Mouse (Mus musculus) embryonic facial prominence, embryonic 14.5 days (tissue): Measurements from ENCODE around the gene Rhobtb1. TPM values are rescaled to one million over a fixed set of nuclear protein-coding genes. Genes with fewer than 3 reads are reported as not detected.

ENCODE experiments used
- ATAC-seq: fragments of 200-750 bp; cut with Nextera tagmentation; 2 replicates; pipeline ENCODE4 v1.8.0; 2017; ENCODE audit warnings: low read depth, moderate number of reproducible peaks, moderate TSS enrichment
- DNase-seq: peaks from one replicate; pipeline ENCODE4 v3.0.0-alpha.2; 2015; ENCODE audit warnings: low spot score
- H3K27ac ChIP-seq: fragments of 300-500 bp; sonication (generic); replicated peaks from 2 replicates; pipeline ENCODE4 v1.5.1; 2014; ENCODE audit warnings: low read depth, mild to moderate bottlenecking, low read length, moderate library complexity
- H3K27me3 ChIP-seq: fragments of 300-500 bp; sonication (generic); replicated peaks from 2 replicates; pipeline ENCODE4 v1.6.1; 2014; ENCODE audit warnings: low read length; ENCODE audit not compliant: control insufficient read depth, insufficient read depth
- H3K36me3 ChIP-seq: fragments of 300-500 bp; sonication (generic); 2 replicates; pipeline ENCODE4 v1.6.1; 2014; ENCODE audit warnings: low read length, mixed read lengths; ENCODE audit not compliant: control insufficient read depth, insufficient read depth
- H3K4me1 ChIP-seq: fragments of 300-500 bp; sonication (generic); 2 replicates; pipeline ENCODE4 v1.6.1; 2014; ENCODE audit warnings: antibody characterized with exemption, low read length; ENCODE audit not compliant: control insufficient read depth, insufficient read depth
- H3K4me2 ChIP-seq: fragments of 300-500 bp; sonication (generic); 2 replicates; pipeline ENCODE4 v1.6.1; 2014; ENCODE audit warnings: low read depth, mild to moderate bottlenecking, low read length, moderate library complexity, mixed read lengths
- H3K4me3 ChIP-seq: fragments of 300-500 bp; sonication (generic); 2 replicates; pipeline ENCODE4 v1.5.1; 2014; ENCODE audit warnings: low read depth, mild to moderate bottlenecking, low read length
- H3K9ac ChIP-seq: fragments of 300-500 bp; sonication (generic); 2 replicates; pipeline ENCODE4 v1.6.1; 2014; ENCODE audit warnings: low read depth, mild to moderate bottlenecking, low read length, moderate library complexity, mixed read lengths
- H3K9me3 ChIP-seq: fragments of 300-500 bp; sonication (generic); 2 replicates; pipeline ENCODE4 v1.6.1; 2016; ENCODE audit warnings: low read length; ENCODE audit not compliant: control insufficient read depth
- WGBS: fragments of 180-500 bp; shearing (Covaris S2); extraction: QIAGEN DNeasy Blood & Tissue Kit; methylation state at CpG from one replicate; pipeline ENCODE4 v1.1.7; 2014; 5-methylcytosine and 5-hydroxymethylcytosine counted together
- polyA plus RNA-seq: library from polyadenylated mRNA; unstranded; fragments of >200 nt; fragmentation: Nextera tagmentation; extraction: Ambion mirVana; gene quantifications from 2 replicates; pipeline ENCODE4 v1.2.1, GENCODE M21; 2014

Rhobtb1 gene
- polyA plus RNA-seq, 1 experiment from 2014 or later: 28.0 TPM

- ATAC-seq (no peak), DNase-seq (no peak)
- no peak overlapping the region for H3K9ac ChIP-seq
- WGBS: 81% methylated on average over 12 of the region's 12 CpGs
- H3K4me3 ChIP-seq: no peak overlapping the region
- 0 out of 2 replicates have a peak, but pooled peaks cover 8% of the 10 kb centered on the region for H3K9me3 ChIP-seq
- no peak overlapping the region for H3K4me2 ChIP-seq
- H3K4me1 ChIP-seq: no peaks in the 10 kb centered on the region
- H3K27ac ChIP-seq: no peak overlapping the region
- H3K27me3 ChIP-seq: no peaks in the 10 kb centered on the region
- no peaks in the 10 kb centered on the region for H3K36me3 ChIP-seq
Measured at GRCm38 (mm10) chr10:69166514-69166913, 15.3 kb downstream of the Rhobtb1 start.

GRCm38 (mm10) chr10:69172412-69172811 is 21.2 kb downstream of the Rhobtb1 start:
- no peak for ATAC-seq
- H3K4me1 ChIP-seq: no peaks in the 10 kb centered on the region
- 74% methylated on average over 3 of the region's 3 CpGs for WGBS

GRCm38 (mm10) chr10:69176116-69176515 is 24.9 kb downstream of the Rhobtb1 start:
- no peaks in the 10 kb centered on the region for H3K9me3 ChIP-seq
- WGBS: 68% methylated on average over 3 of the region's 3 CpGs
- ATAC-seq: no peak

More at GRCm38 (mm10) chr10:69172412-69172811, 21.2 kb downstream of the Rhobtb1 start:
- no peak overlapping the region for H3K4me3 ChIP-seq
- DNase-seq: no peak
- H3K4me2 ChIP-seq: no peak overlapping the region
- no peaks in the 10 kb centered on the region for H3K9me3 ChIP-seq
- H3K9ac ChIP-seq: no peak overlapping the region
- H3K27ac ChIP-seq: no peak overlapping the region
- no peaks in the 10 kb centered on the region for H3K27me3 ChIP-seq
- H3K36me3 ChIP-seq: no peaks in the 10 kb centered on the region

GRCm38 (mm10) chr10:69179341-69179740 is 28.1 kb downstream of the Rhobtb1 start:
- H3K27me3 ChIP-seq: no peaks in the 10 kb centered on the region
- no peak overlapping the region for H3K9ac ChIP-seq
- ATAC-seq: no peak
- H3K27ac ChIP-seq: no peak overlapping the region
- H3K36me3 ChIP-seq: no peaks in the 10 kb centered on the region
- H3K4me2 ChIP-seq: no peak overlapping the region
- WGBS: 95% methylated on average over 1 of the region's 1 CpGs
- H3K4me3 ChIP-seq: no peak overlapping the region
- DNase-seq: no peak
- 0 out of 2 replicates have a peak, but pooled peaks cover 4% of the 10 kb centered on the region for H3K9me3 ChIP-seq
- no peaks in the 10 kb centered on the region; the same call in 1 of the 2 replicates for H3K4me1 ChIP-seq

More at GRCm38 (mm10) chr10:69176116-69176515, 24.9 kb downstream of the Rhobtb1 start:
- Histone ChIP-seq H3K4me3 (no peak overlapping the region), H3K4me2 (no peak overlapping the region), H3K36me3 (no peaks in the 10 kb centered on the region), H3K27me3 (no peaks in the 10 kb centered on the region), H3K9ac (no peak overlapping the region), H3K4me1 (no peaks in the 10 kb centered on the region; the same call in 1 of the 2 replicates), H3K27ac (no peak overlapping the region)
- DNase-seq: no peak

GRCm38 (mm10) chr10:69180997-69181396 is 29.8 kb downstream of the Rhobtb1 start:
- Histone ChIP-seq H3K4me1 (peaks cover 7% of the 10 kb centered on the region; the same call in 1 of the 2 replicates), H3K36me3 (no peaks in the 10 kb centered on the region), H3K9ac (no peak overlapping the region), H3K4me2 (no peak overlapping the region), H3K27ac (no peak overlapping the region), H3K4me3 (no peak overlapping the region), H3K27me3 (no peaks in the 10 kb centered on the region), H3K9me3 (0 out of 2 replicates have a peak, but pooled peaks cover 4% of the 10 kb centered on the region)
- DNase-seq (no peak), ATAC-seq (no peak)
- WGBS: 67% methylated on average over 3 of the region's 3 CpGs

- no peak for ATAC-seq
- WGBS: 90% methylated on average over 4 of the region's 4 CpGs
- H3K4me2 ChIP-seq: no peak overlapping the region
- H3K36me3 ChIP-seq: no peaks in the 10 kb centered on the region
- no peak overlapping the region for H3K9ac ChIP-seq
- no peak for DNase-seq
- 0 out of 2 replicates have a peak, but pooled peaks cover 11% of the 10 kb centered on the region for H3K4me1 ChIP-seq
- H3K4me3 ChIP-seq: no peak overlapping the region
- H3K27me3 ChIP-seq: no peaks in the 10 kb centered on the region
- H3K9me3 ChIP-seq: 0 out of 2 replicates have a peak, but pooled peaks cover 4% of the 10 kb centered on the region
- H3K27ac ChIP-seq: peak overlapping the region; percentile 85
Measured at GRCm38 (mm10) chr10:69184903-69185302, 33.7 kb downstream of the Rhobtb1 start.

GRCm38 (mm10) chr10:69185431-69185830 is 34.2 kb downstream of the Rhobtb1 start:
- DNase-seq (peak; percentile 76), ATAC-seq (peak; percentile 23; the same call in 1 of the 2 replicates)
- H3K4me1 ChIP-seq: 0 out of 2 replicates have a peak, but pooled peaks cover 11% of the 10 kb centered on the region
- H3K9me3 ChIP-seq: 0 out of 2 replicates have a peak, but pooled peaks cover 4% of the 10 kb centered on the region
- peak overlapping the region; percentile 85 for H3K27ac ChIP-seq
- peak overlapping the region; percentile 53 for H3K4me2 ChIP-seq
- no peak overlapping the region for H3K9ac ChIP-seq
- no peaks in the 10 kb centered on the region for H3K27me3 ChIP-seq
- peak overlapping the region; percentile 29; the same call in 1 of the 2 replicates for H3K4me3 ChIP-seq
- 36% methylated on average over 4 of the region's 4 CpGs for WGBS
- H3K36me3 ChIP-seq: no peaks in the 10 kb centered on the region

- no peaks in the 10 kb centered on the region for H3K36me3 ChIP-seq
- H3K4me2 ChIP-seq: peak overlapping the region; percentile 53
- H3K27ac ChIP-seq: peak overlapping the region; percentile 85
- peak; percentile 98 for DNase-seq
- H3K27me3 ChIP-seq: no peaks in the 10 kb centered on the region
- WGBS: 14% methylated on average over 21 of the region's 21 CpGs
- peak overlapping the region; percentile 29 for H3K4me3 ChIP-seq
- ATAC-seq: peak; percentile 91
- H3K9me3 ChIP-seq: 0 out of 2 replicates have a peak, but pooled peaks cover 4% of the 10 kb centered on the region
- peak overlapping the region; percentile 49 for H3K9ac ChIP-seq
- H3K4me1 ChIP-seq: 0 out of 2 replicates have a peak, but pooled peaks cover 11% of the 10 kb centered on the region
Measured at GRCm38 (mm10) chr10:69185894-69186893, 35.0 kb downstream of the Rhobtb1 start.
